Mouse (Mus musculus): ENCODE data around the gene Sox30. TPM values are rescaled to one million over a fixed set of nuclear protein-coding genes. Genes with fewer than 3 reads are reported as not detected.

Gene Sox30
- 0.05 TPM in 1 of 2 replicates, not detected in the other for polyA plus RNA-seq (2015; fragmentation: Nextera tagmentation; extraction: Ambion mirVana)

DNA sequence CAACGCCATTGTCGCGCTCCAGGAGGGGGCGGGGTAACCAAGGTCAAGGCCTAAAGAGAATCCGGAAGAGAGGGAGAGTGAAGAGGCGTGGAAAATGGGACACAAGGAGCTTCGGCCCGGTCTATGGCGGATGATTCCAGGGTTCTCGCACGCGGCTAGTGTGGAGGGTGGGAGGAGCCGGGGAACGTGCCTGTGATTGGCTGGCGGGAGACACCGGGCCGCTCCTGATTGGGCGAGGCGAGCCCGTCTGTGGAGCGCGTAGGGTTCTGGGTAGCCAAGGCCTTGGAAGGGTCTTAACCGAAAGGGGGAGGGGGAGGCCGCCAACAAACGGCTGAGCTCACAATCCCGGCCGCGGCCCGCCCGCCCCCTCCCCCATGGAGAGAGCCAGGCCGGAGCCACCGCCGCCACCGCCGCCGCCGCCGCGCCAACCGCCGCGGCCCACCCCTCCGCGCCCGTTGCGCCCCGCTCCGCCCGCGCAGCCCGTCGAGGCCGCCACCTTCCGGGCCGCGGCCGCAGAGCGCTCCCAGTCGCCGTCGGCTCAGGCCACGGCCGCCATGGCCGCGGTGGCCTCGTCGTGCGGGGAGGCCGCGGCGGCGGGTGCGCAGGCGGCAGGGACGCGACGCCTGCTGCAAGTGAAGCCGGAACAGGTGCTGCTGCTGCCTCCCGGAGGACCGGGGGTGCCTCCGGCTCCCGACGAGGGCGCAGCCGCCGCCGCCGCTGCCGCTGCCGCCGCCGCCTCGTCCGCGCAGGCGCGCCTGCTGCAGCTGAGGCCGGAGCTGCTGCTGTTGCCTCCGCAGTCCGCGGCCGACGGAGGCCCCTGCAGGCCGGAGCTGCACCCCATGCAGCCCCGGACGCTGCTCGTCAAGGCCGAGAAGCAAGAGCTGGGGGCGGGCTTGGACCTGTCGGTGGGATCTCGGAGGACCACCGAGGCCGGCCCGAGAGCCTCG is at the start of gene Sox30:
Sox30 (plus strand) TSS at position 365 of the 947 bp plus-strand sequence.
- no peaks in the 10 kb centered on the region for H3K9me3 ChIP-seq
- peak within 1 kb of the TSS; percentile 64 for H3K4me3 ChIP-seq (replicated peaks)
- H3K27ac ChIP-seq, result peak within 1 kb of the TSS; percentile 81
- peak; percentile 97 for ATAC-seq
- H3K36me3 ChIP-seq, result no peaks in the 10 kb centered on the region
- H3K4me2 ChIP-seq (replicated peaks), result peak within 1 kb of the TSS; percentile 70
- peak within 1 kb of the TSS; percentile 83 for H3K9ac ChIP-seq (replicated peaks)
- H3K4me1 ChIP-seq (replicated peaks), result 0 out of 2 replicates have a peak, but pooled peaks cover 4% of the 10 kb centered on the region
- H3K27me3 ChIP-seq, result no peaks in the 10 kb centered on the region
- 15% methylated on average over 52 of the region's 115 CpGs for WGBS

DNA sequence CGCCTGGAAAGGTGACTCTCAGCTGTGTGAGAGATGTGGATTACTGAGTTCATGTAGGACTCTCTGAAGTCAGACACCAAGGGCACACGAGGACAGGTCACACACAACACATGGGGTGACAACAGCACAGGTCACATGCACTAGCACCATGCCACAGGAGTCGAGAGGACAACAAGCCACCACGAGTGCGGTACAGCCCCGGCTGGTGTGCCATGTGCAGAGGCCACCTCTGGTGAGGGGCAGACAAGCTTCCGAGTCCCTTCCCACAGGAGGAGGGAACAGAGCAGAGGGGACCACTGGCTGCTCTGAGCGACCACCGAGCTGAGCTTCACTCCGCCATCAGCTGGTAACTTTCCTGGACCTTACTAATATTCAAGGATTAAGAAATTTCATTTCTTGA is 47.3 kb upstream of the Sox30 start:
- no peaks in the 10 kb centered on the region for H3K4me1 ChIP-seq (replicated peaks)
- peaks cover 68% of the 10 kb centered on the region for H3K36me3 ChIP-seq
- WGBS, result 93% methylated on average over 10 of the region's 10 CpGs
- H3K9me3 ChIP-seq, result no peaks in the 10 kb centered on the region
- ATAC-seq, result no peak
- no peak overlapping the region for H3K27ac ChIP-seq
- H3K4me2 ChIP-seq (replicated peaks), result no peak overlapping the region
- no peak overlapping the region for H3K9ac ChIP-seq (replicated peaks)
- H3K4me3 ChIP-seq (replicated peaks), result no peak overlapping the region
- no peaks in the 10 kb centered on the region for H3K27me3 ChIP-seq

GRCm38 (mm10) chr11:45937478-45937877 is 42.6 kb upstream of the Sox30 start:
- Histone ChIP-seq H3K4me3 (replicated peaks) (no peak overlapping the region), H3K27ac (no peak overlapping the region), H3K27me3 (no peaks in the 10 kb centered on the region), H3K36me3 (peaks cover 47% of the 10 kb centered on the region), H3K4me2 (replicated peaks) (no peak overlapping the region), H3K9me3 (no peaks in the 10 kb centered on the region), H3K9ac (replicated peaks) (no peak overlapping the region), H3K4me1 (replicated peaks) (peaks cover 15% of the 10 kb centered on the region)
- no peak for ATAC-seq
- WGBS, result 96% methylated on average over 8 of the region's 8 CpGs

GRCm38 (mm10) chr11:45938917-45939316 is 41.2 kb upstream of the Sox30 start:
- Histone ChIP-seq H3K4me3 (replicated peaks) (no peak overlapping the region), H3K4me1 (replicated peaks) (peaks cover 29% of the 10 kb centered on the region), H3K4me2 (replicated peaks) (no peak overlapping the region), H3K27ac (no peak overlapping the region), H3K9me3 (no peaks in the 10 kb centered on the region), H3K9ac (replicated peaks) (no peak overlapping the region), H3K27me3 (no peaks in the 10 kb centered on the region), H3K36me3 (peaks cover 33% of the 10 kb centered on the region)
- no peak for ATAC-seq
- 93% methylated on average over 8 of the region's 8 CpGs for WGBS

GRCm38 (mm10) chr11:45942281-45942680 is 37.8 kb upstream of the Sox30 start:
- Histone ChIP-seq H3K27me3 (no peaks in the 10 kb centered on the region), H3K4me2 (replicated peaks) (no peak overlapping the region)
- 94% methylated on average over 7 of the region's 7 CpGs for WGBS

DNA sequence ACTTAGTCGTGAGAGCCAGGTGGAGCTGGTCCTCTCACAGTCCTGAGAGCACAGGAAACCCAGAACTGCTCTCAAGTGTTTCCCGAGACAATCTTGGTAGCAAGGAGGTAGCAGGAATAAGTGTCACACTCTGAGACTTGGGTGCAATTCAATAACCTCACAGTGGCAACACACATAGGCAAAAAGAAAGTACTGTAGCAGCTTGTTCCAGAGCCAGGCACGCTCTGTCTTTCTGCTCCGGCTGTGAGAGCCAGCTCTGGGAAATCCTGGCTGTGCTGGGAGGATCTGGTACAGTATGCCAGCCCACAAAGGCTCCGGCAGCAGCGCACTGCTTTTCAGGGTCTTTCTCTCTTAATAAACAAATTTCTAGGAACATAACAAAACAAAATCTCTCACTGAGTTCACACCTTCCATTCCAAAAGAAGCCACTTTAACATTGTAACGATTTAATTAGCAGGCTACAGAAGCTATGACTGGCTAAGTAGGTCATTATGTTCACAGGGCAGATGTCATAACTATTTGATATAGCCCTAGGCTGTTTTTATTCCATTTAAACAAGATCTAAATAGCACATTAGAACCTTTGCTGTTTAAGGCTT is 36.9 kb upstream of the Sox30 start:
- Histone ChIP-seq H3K27me3 (no peaks in the 10 kb centered on the region), H3K27ac (no peak overlapping the region), H3K36me3 (0 out of 2 replicates have a peak, but pooled peaks cover 4% of the 10 kb centered on the region), H3K4me2 (replicated peaks) (peak overlapping the region; percentile 82), H3K4me1 (replicated peaks) (peaks cover 29% of the 10 kb centered on the region), H3K4me3 (replicated peaks) (peak overlapping the region; percentile 90), H3K9me3 (no peaks in the 10 kb centered on the region), H3K9ac (replicated peaks) (peak overlapping the region; percentile 89)
- no peak for ATAC-seq
- 65% methylated on average over 7 of the region's 7 CpGs for WGBS

More at GRCm38 (mm10) chr11:45942281-45942680, 37.8 kb upstream of the Sox30 start:
- Histone ChIP-seq H3K36me3 (peaks cover under 1% of the 10 kb centered on the region), H3K4me1 (replicated peaks) (peaks cover 29% of the 10 kb centered on the region), H3K27ac (no peak overlapping the region), H3K4me3 (replicated peaks) (no peak overlapping the region), H3K9me3 (no peaks in the 10 kb centered on the region), H3K9ac (replicated peaks) (no peak overlapping the region)
- no peak for ATAC-seq

GRCm38 (mm10) chr11:45943891-45944642 is 36.0 kb upstream of the Sox30 start:
- peaks cover 11% of the 10 kb centered on the region for H3K36me3 ChIP-seq
- WGBS, result under 1% methylated on average over 49 of the region's 49 CpGs
- H3K9ac ChIP-seq (replicated peaks), result peak overlapping the region; percentile 89
- H3K4me1 ChIP-seq (replicated peaks), result peaks cover 29% of the 10 kb centered on the region
- H3K27me3 ChIP-seq, result no peaks in the 10 kb centered on the region
- peak overlapping the region; percentile 82 for H3K27ac ChIP-seq
- peak overlapping the region; percentile 90 for H3K4me3 ChIP-seq (replicated peaks)
- peak overlapping the region; percentile 82 for H3K4me2 ChIP-seq (replicated peaks)
- peak; percentile 73 for ATAC-seq
- H3K9me3 ChIP-seq, result no peaks in the 10 kb centered on the region

- peak; percentile 91 for ATAC-seq
- H3K4me1 ChIP-seq (replicated peaks), result peaks cover 29% of the 10 kb centered on the region
- no peaks in the 10 kb centered on the region for H3K27me3 ChIP-seq
- peak within 1 kb of the TSS; percentile 82 for H3K4me2 ChIP-seq (replicated peaks)
- peak within 1 kb of the TSS; percentile 90 for H3K4me3 ChIP-seq (replicated peaks)
- H3K9ac ChIP-seq (replicated peaks), result peak within 1 kb of the TSS; percentile 89
- no peaks in the 10 kb centered on the region for H3K9me3 ChIP-seq
- under 1% methylated on average over 53 of the region's 55 CpGs for WGBS
- H3K36me3 ChIP-seq, result peaks cover 14% of the 10 kb centered on the region
- peak within 1 kb of the TSS; percentile 82 for H3K27ac ChIP-seq
Measured at GRCm38 (mm10) chr11:45944643-45945156, 35.4 kb upstream of the Sox30 start, which contains the start of gene Lsm11. TSS of gene Lsm11 (minus strand) at chr11:45944935.

GRCm38 (mm10) chr11:45946796-45947195 is 33.3 kb upstream of the Sox30 start:
- Histone ChIP-seq H3K36me3 (peaks cover 32% of the 10 kb centered on the region), H3K9me3 (no peaks in the 10 kb centered on the region), H3K9ac (replicated peaks) (no peak overlapping the region), H3K4me3 (replicated peaks) (no peak overlapping the region), H3K4me2 (replicated peaks) (no peak overlapping the region), H3K4me1 (replicated peaks) (peaks cover 18% of the 10 kb centered on the region), H3K27ac (no peak overlapping the region), H3K27me3 (no peaks in the 10 kb centered on the region)
- WGBS, result 89% methylated on average over 4 of the region's 4 CpGs
- ATAC-seq, result no peak

- Histone ChIP-seq H3K27ac (no peak overlapping the region), H3K4me2 (replicated peaks) (no peak overlapping the region), H3K9me3 (no peaks in the 10 kb centered on the region), H3K4me3 (replicated peaks) (no peak overlapping the region), H3K36me3 (peaks cover 32% of the 10 kb centered on the region), H3K27me3 (no peaks in the 10 kb centered on the region), H3K9ac (replicated peaks) (no peak overlapping the region), H3K4me1 (replicated peaks) (peaks cover 14% of the 10 kb centered on the region)
- ATAC-seq, result no peak
- 93% methylated on average over 2 of the region's 2 CpGs for WGBS
Measured at GRCm38 (mm10) chr11:45947491-45947890, 32.6 kb upstream of the Sox30 start.

GRCm38 (mm10) chr11:45955127-45955627 is 24.9 kb upstream of the Sox30 start, which contains the start of gene Thg1l:
TSS of gene Thg1l (minus strand) at chr11:45955494.
- Histone ChIP-seq H3K9me3 (no peaks in the 10 kb centered on the region), H3K4me3 (replicated peaks) (peak within 1 kb of the TSS; percentile 65), H3K9ac (replicated peaks) (peak within 1 kb of the TSS; percentile 56), H3K27ac (peak within 1 kb of the TSS; percentile 62), H3K4me2 (replicated peaks) (peak within 1 kb of the TSS; percentile 59), H3K4me1 (replicated peaks) (peaks cover 10% of the 10 kb centered on the region), H3K36me3 (peaks cover 15% of the 10 kb centered on the region), H3K27me3 (no peaks in the 10 kb centered on the region)
- under 1% methylated on average over 32 of the region's 32 CpGs for WGBS
- peak; percentile 99 for ATAC-seq
